Mouse (Mus musculus) monocyte, adult 5-6 weeks (primary cell): ENCODE data around the gene Prkci. TPM values are rescaled to one million over a fixed set of nuclear protein-coding genes. Genes with fewer than 3 reads are reported as not detected.

ENCODE experiments used
- ATAC-seq: fragments of 153-309, 156-312 bp; replicated peaks from 2 replicates; pipeline ENCODE4 v1.8.0; 2017; ENCODE audit warnings: mild to moderate bottlenecking; ENCODE audit not compliant: low TSS enrichment, insufficient number of reproducible peaks, severe bottlenecking, poor library complexity, low FRiP score
- total RNA-seq: library from RNA; stranded (forward); fragments of 200-1000, 200-491, 200-594 nt; gene quantifications from 3 replicates; pipeline ENCODE4 v1.2.3, GENCODE M21; 2017

Gene Prkci
- total RNA-seq, 1 experiment from 2014 or later = 11.1 TPM

GRCm38 (mm10) chr3:31075808-31076207 is 80.3 kb downstream of the Prkci start:
- ATAC-seq = no peak

- ATAC-seq = no peak
Measured at GRCm38 (mm10) chr3:31077068-31077703, 81.6 kb downstream of the Prkci start.

- ATAC-seq = no peak
Measured at GRCm38 (mm10) chr3:31079450-31079849, 83.9 kb downstream of the Prkci start.

- ATAC-seq = no peak
Measured at GRCm38 (mm10) chr3:31080791-31081502, 85.4 kb downstream of the Prkci start.

- no peak for ATAC-seq
Measured at GRCm38 (mm10) chr3:31082838-31083506, 87.4 kb downstream of the Prkci start.

- peak; percentile 94 for ATAC-seq
Measured at GRCm38 (mm10) chr3:31083507-31084245, 88.1 kb downstream of the Prkci start.

GRCm38 (mm10) chr3:31085000-31085399 is 89.5 kb downstream of the Prkci start:
- ATAC-seq = no peak

- no peak for ATAC-seq
Measured at GRCm38 (mm10) chr3:31088789-31089775, 93.5 kb downstream of the Prkci start.

GRCm38 (mm10) chr3:31089956-31090355 is 94.4 kb downstream of the Prkci start:
- no peak for ATAC-seq

GRCm38 (mm10) chr3:31093196-31093595 is 97.6 kb downstream of the Prkci start:
- no peak for ATAC-seq

- ATAC-seq = peak; percentile 68
Measured at GRCm38 (mm10) chr3:31093627-31094351, 98.2 kb downstream of the Prkci start.

- peak; percentile 66 for ATAC-seq
Measured at GRCm38 (mm10) chr3:31094531-31095178, 99.1 kb downstream of the Prkci start, which contains the start of gene Skil. Gene Skil (plus strand): TSS chr3:31095058.

GRCm38 (mm10) chr3:31095179-31095490 is 99.6 kb downstream of the Prkci start:
- peak; percentile 6; the same call in 1 of the 2 replicates for ATAC-seq

- ATAC-seq = peak; percentile 60
Measured at GRCm38 (mm10) chr3:31095491-31096154, 100.1 kb downstream of the Prkci start.

- no peak for ATAC-seq
Measured at GRCm38 (mm10) chr3:31096155-31097101, 100.9 kb downstream of the Prkci start.
